Mouse (Mus musculus): Measurements from ENCODE around the gene Dusp18.

Gene Dusp18

GRCm38 (mm10) chr11:3931511-3932211 is 36.6 kb downstream of the Dusp18 start, which contains the start of gene Tcn2:
Tcn2 (minus strand) TSS chr11:3932159.
- peak; percentile 96 for DNase-seq

GRCm38 (mm10) chr11:3933756-3934285 is 38.8 kb downstream of the Dusp18 start:
- no peak for DNase-seq

- DNase-seq, result peak; percentile 70
These were observed 40.1 kb downstream of the Dusp18 start for GRCm38 (mm10) chr11:3935135-3935534.

- no peak for DNase-seq
These were observed 41.3 kb downstream of the Dusp18 start for GRCm38 (mm10) chr11:3936318-3936717.

GRCm38 (mm10) chr11:3937321-3937874 is 42.4 kb downstream of the Dusp18 start:
- peak; percentile 87 for DNase-seq

GRCm38 (mm10) chr11:3941371-3941770 is 46.3 kb downstream of the Dusp18 start:
- DNase-seq, result no peak

GRCm38 (mm10) chr11:3946386-3946785 is 51.3 kb downstream of the Dusp18 start:
- DNase-seq, result no peak
